Mouse (Mus musculus): Measurements from ENCODE around the gene Gm9821.
A peak's percentile ranks its signal among the peaks of the same experiment; 100 is the strongest.

Gene Gm9821

GRCm38 (mm10) chr2:91949411-91950274 is 4.1 kb downstream of the Gm9821 start:
- peak; percentile 68 for DNase-seq

- peak; percentile 73 for DNase-seq
Observed at GRCm38 (mm10) chr2:91950275-91951085, 5.0 kb downstream of the Gm9821 start.

GRCm38 (mm10) chr2:91953825-91954224 is 8.3 kb downstream of the Gm9821 start:
- DNase-seq, result peak; percentile 94

GRCm38 (mm10) chr2:91955121-91955591 is 9.7 kb downstream of the Gm9821 start:
- DNase-seq, result no peak

GRCm38 (mm10) chr2:91955875-91956274 is 10.4 kb downstream of the Gm9821 start:
- DNase-seq, result no peak

GRCm38 (mm10) chr2:91957096-91957495 is 11.6 kb downstream of the Gm9821 start:
- peak; percentile 50 for DNase-seq

- no peak for DNase-seq
Observed at GRCm38 (mm10) chr2:91958049-91958448, 12.5 kb downstream of the Gm9821 start.

GRCm38 (mm10) chr2:91958701-91959457 is 13.4 kb downstream of the Gm9821 start:
- peak; percentile 80 for DNase-seq

- DNase-seq, result no peak
Observed at GRCm38 (mm10) chr2:91959544-91960410, 14.3 kb downstream of the Gm9821 start.

- DNase-seq, result no peak
Observed at GRCm38 (mm10) chr2:91960459-91960858, 15.0 kb downstream of the Gm9821 start.

- DNase-seq, result no peak
Observed at GRCm38 (mm10) chr2:91961901-91962761, 16.6 kb downstream of the Gm9821 start.

GRCm38 (mm10) chr2:91962864-91963401 is 17.4 kb downstream of the Gm9821 start:
- no peak for DNase-seq

GRCm38 (mm10) chr2:91963443-91963932 is 18.0 kb downstream of the Gm9821 start:
- peak; percentile 97 for DNase-seq

- DNase-seq, result no peak
Observed at GRCm38 (mm10) chr2:91964610-91965204, 19.2 kb downstream of the Gm9821 start.

GRCm38 (mm10) chr2:91965417-91965816 is 19.9 kb downstream of the Gm9821 start:
- DNase-seq, result peak; percentile 90

- DNase-seq, result no peak
Observed at GRCm38 (mm10) chr2:91966367-91966766, 20.9 kb downstream of the Gm9821 start.

GRCm38 (mm10) chr2:91967962-91968361 is 22.5 kb downstream of the Gm9821 start:
- peak; percentile 77 for DNase-seq

- DNase-seq, result peak; percentile 71
Observed at GRCm38 (mm10) chr2:91971231-91972097, 26.0 kb downstream of the Gm9821 start.

- DNase-seq, result peak; percentile 56
Observed at GRCm38 (mm10) chr2:91972121-91972566, 26.6 kb downstream of the Gm9821 start.
